Mouse (Mus musculus): Measurements from ENCODE around the gene Noc4l. TPM values are rescaled to one million over a fixed set of nuclear protein-coding genes. Genes with fewer than 3 reads are reported as not detected.

Gene Noc4l
- total and polyA plus RNA-seq, 3 experiments, result 42.0 to 160 (median 50.7) TPM

DNA sequence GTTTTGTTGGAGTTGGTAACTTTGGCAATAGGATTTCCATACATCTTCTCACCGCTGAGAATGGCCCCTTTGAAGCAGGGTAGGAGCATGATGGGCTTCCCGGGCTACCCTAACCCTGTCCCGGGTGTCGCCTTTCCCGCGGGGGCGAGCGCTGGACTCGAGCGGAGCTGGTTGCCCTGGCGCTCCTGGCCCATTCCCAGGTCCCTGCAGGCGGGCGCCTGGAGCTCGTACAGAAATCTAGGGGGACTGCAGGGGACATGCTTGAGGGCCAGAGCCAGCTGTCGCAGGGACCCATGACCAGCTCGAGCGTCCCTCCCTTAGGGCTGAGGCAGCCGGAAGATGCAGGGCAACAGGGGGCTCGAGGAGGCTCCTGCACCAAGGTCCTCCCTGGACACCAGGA lies 25.1 kb downstream of the Noc4l start:
- no peak overlapping the region for H3K4me3 ChIP-seq (replicated peaks in 1 of 3; ENCODE audit: low read depth in 2 of 3, low read length in 2 of 3, poor library complexity in 1 of 3)
- H3K27me3 ChIP-seq (replicated peaks), result peaks cover 21% of the 10 kb centered on the region
- in situ Hi-C loops (cut with MboI; ENCODE audit: low pct_ligation_motif_present, low pct_unique_long_range_greater_than_20kb, low sequenced_read_pairs) (no loop called here), dilution Hi-C loops (cut with MboI; ENCODE audit: extremely low pct_ligation_motif_present, extremely low pct_unique_long_range_greater_than_20kb, low sequenced_read_pairs) (no loop called here)
- H3K9ac ChIP-seq (ENCODE audit: insufficient read depth, low read depth), result no peak overlapping the region
- no peaks in the 10 kb centered on the region for H3K9me3 ChIP-seq (replicated peaks; ENCODE audit: low read length)
- no peak for DNase-seq (ENCODE audit: extremely low read depth)
- no peaks in the 10 kb centered on the region for H3K79me2 ChIP-seq (replicated peaks; ENCODE audit: control insufficient read depth, extremely low read depth, insufficient read depth, poor library complexity, severe bottlenecking)
- H3K4me2 ChIP-seq (ENCODE audit: insufficient read depth, low read depth, poor library complexity, severe bottlenecking), result no peak overlapping the region
- no peak for TF ChIP-seq ZNF384 (IDR thresholded peaks at IDR 0.05; ENCODE audit: low read depth, low read length)
- no peak for TF ChIP-seq MEF2A (IDR thresholded peaks at IDR 0.05; ENCODE audit: borderline replicate concordance, low read depth, low read length)
- TF ChIP-seq KAT2A (IDR thresholded peaks at IDR 0.05; ENCODE audit: insufficient replicate concordance, low read length), result no peak
- no peak for TF ChIP-seq POLR2A (IDR thresholded peaks at IDR 0.05; ENCODE audit: low read depth, low read length)
- no peak for TF ChIP-seq CTCF (conservative IDR thresholded peaks at IDR 0.05 in 1 of 2, IDR thresholded peaks at IDR 0.05 in 1 of 2; ENCODE audit: low read depth in 2 of 2, low read length in 2 of 2)
- no peak for TF ChIP-seq RAD21 (IDR thresholded peaks at IDR 0.05; ENCODE audit: low read depth, low read length)
- TF ChIP-seq NELFE (IDR thresholded peaks at IDR 0.05; ENCODE audit: low read depth, low read length), result no peak
- TF ChIP-seq BHLHE40 (IDR thresholded peaks at IDR 0.05; ENCODE audit: low read depth, low read length), result no peak
- no peak for TF ChIP-seq ZC3H11A (IDR thresholded peaks at IDR 0.05; ENCODE audit: low read depth, low read length)
- TF ChIP-seq RCOR1 (conservative IDR thresholded peaks at IDR 0.05; ENCODE audit: low read depth, low read length), result no peak
- no peak for TF ChIP-seq MAX (IDR thresholded peaks at IDR 0.05; ENCODE audit: low read length)
- TF ChIP-seq TCF12 (IDR thresholded peaks at IDR 0.05; ENCODE audit: low read depth, low read length), result no peak
- no peak for TF ChIP-seq HCFC1 (IDR thresholded peaks at IDR 0.05; ENCODE audit: low read depth, low read length)
- no peak for TF ChIP-seq IRF4 (IDR thresholded peaks at IDR 0.05; ENCODE audit: low read depth, low read length)
- no peak for TF ChIP-seq MAFK (IDR thresholded peaks at IDR 0.05; ENCODE audit: insufficient replicate concordance, low read length)
- TF ChIP-seq SMC3 (IDR thresholded peaks at IDR 0.05; ENCODE audit: low read depth, low read length), result no peak
- no peak for TF ChIP-seq JUND (conservative IDR thresholded peaks at IDR 0.05; ENCODE audit: low read depth, low read length)
- no peak for TF ChIP-seq GABPA (IDR thresholded peaks at IDR 0.05; ENCODE audit: insufficient replicate concordance, low read depth, low read length)
- H3K4me1 ChIP-seq (ENCODE audit: control insufficient read depth in 1 of 2, insufficient read depth in 2 of 2), result no peaks in the 10 kb centered on the region
- H3K36me3 ChIP-seq (replicated peaks in 1 of 2; ENCODE audit: control insufficient read depth in 1 of 2, insufficient read depth in 1 of 2, low read length in 1 of 2), result no peaks in the 10 kb centered on the region
- H3K27ac ChIP-seq (ENCODE audit: insufficient read depth, low read depth), result no peak overlapping the region

GRCm38 (mm10) chr5:110627351-110627750 lies 25.9 kb downstream of the Noc4l start:
- no peak for DNase-seq (ENCODE audit: extremely low read depth)
- TF ChIP-seq JUN (IDR thresholded peaks at IDR 0.05; ENCODE audit: insufficient read depth, low read depth, low read length) (no peak), BHLHE40 (IDR thresholded peaks at IDR 0.05; ENCODE audit: low read depth, low read length) (no peak), MYC (IDR thresholded peaks at IDR 0.05; ENCODE audit: low read depth, low read length) (no peak), CHD2 (IDR thresholded peaks at IDR 0.05; ENCODE audit: low read length) (no peak), NELFE (IDR thresholded peaks at IDR 0.05; ENCODE audit: low read depth, low read length) (no peak), ZKSCAN1 (IDR thresholded peaks at IDR 0.05; ENCODE audit: borderline replicate concordance, low read depth, low read length) (no peak), SMC3 (IDR thresholded peaks at IDR 0.05; ENCODE audit: low read depth, low read length) (no peak), ZMIZ1 (IDR thresholded peaks at IDR 0.05; ENCODE audit: low read depth, low read length) (no peak), ZC3H11A (IDR thresholded peaks at IDR 0.05; ENCODE audit: low read depth, low read length) (no peak), MAX (IDR thresholded peaks at IDR 0.05; ENCODE audit: low read length) (no peak), EP300 (IDR thresholded peaks at IDR 0.05; ENCODE audit: low read length) (no peak), USF1 (IDR thresholded peaks at IDR 0.05; ENCODE audit: low read depth, low read length) (no peak), RAD21 (IDR thresholded peaks at IDR 0.05; ENCODE audit: low read depth, low read length) (no peak), MAZ (IDR thresholded peaks at IDR 0.05; ENCODE audit: low read depth, low read length) (no peak), PAX5 (IDR thresholded peaks at IDR 0.05; ENCODE audit: low read length) (no peak), POLR2A (IDR thresholded peaks at IDR 0.05; ENCODE audit: low read depth, low read length) (no peak), MEF2A (IDR thresholded peaks at IDR 0.05; ENCODE audit: borderline replicate concordance, low read depth, low read length) (no peak)
- H3K4me1 ChIP-seq (ENCODE audit: control insufficient read depth in 1 of 2, insufficient read depth in 2 of 2), result no peaks in the 10 kb centered on the region
- H3K27ac ChIP-seq (ENCODE audit: insufficient read depth, low read depth), result no peak overlapping the region
- H3K9ac ChIP-seq (ENCODE audit: insufficient read depth, low read depth), result no peak overlapping the region
- in situ Hi-C loops (cut with MboI; ENCODE audit: low pct_ligation_motif_present, low pct_unique_long_range_greater_than_20kb, low sequenced_read_pairs) (no loop called here), dilution Hi-C loops (cut with MboI; ENCODE audit: extremely low pct_ligation_motif_present, extremely low pct_unique_long_range_greater_than_20kb, low sequenced_read_pairs) (no loop called here)
- peaks cover 24% of the 10 kb centered on the region for H3K27me3 ChIP-seq (replicated peaks)
- H3K79me2 ChIP-seq (replicated peaks; ENCODE audit: control insufficient read depth, extremely low read depth, insufficient read depth, poor library complexity, severe bottlenecking), result no peaks in the 10 kb centered on the region
- no peak overlapping the region for H3K4me3 ChIP-seq (replicated peaks in 1 of 3; ENCODE audit: low read depth in 2 of 3, low read length in 2 of 3, poor library complexity in 1 of 3)
- H3K36me3 ChIP-seq (replicated peaks in 1 of 2; ENCODE audit: control insufficient read depth in 1 of 2, insufficient read depth in 1 of 2, low read length in 1 of 2), result no peaks in the 10 kb centered on the region
- H3K9me3 ChIP-seq (replicated peaks; ENCODE audit: low read length), result no peaks in the 10 kb centered on the region
- H3K4me2 ChIP-seq (ENCODE audit: insufficient read depth, low read depth, poor library complexity, severe bottlenecking), result no peak overlapping the region

Measured in CH12.LX (cell line).